Mouse (Mus musculus): ENCODE results near the gene Gjd2. TPM values are rescaled to one million over a fixed set of nuclear protein-coding genes. Genes with fewer than 3 reads are reported as not detected.

Gene Gjd2
- polyA plus RNA-seq, 1 experiment from 2014 or later: not detected

DNA sequence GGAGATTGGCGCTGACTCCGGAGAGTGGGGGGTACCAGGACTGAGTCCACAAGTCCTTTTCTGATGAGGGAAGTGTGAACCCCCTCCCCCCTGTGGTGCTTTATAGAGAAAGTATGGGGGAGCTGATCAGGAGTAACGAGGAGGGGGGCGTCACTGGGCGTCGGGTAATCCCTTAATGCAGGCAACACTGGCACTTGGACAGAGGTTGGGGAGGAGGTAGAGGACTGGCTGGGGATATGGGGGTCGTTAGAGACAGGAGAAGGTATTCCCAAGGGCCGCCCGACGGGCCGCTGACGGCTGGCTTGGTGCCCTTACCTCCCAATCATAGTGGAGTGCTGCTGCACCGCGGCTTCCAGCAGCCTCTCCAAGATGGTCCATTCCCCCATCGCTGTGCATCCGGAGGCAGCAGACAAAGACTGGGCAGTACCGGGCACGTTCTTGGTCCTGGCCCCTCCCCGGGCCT is 639 bp downstream of the Gjd2 start:
- 5% methylated on average over 19 of the region's 19 CpGs for WGBS
- Histone ChIP-seq H3K27ac (replicated peaks) (no peak overlapping the region), H3K4me1 (peaks cover 12% of the 10 kb centered on the region), H3K36me3 (no peaks in the 10 kb centered on the region), H3K9ac (no peak overlapping the region), H3K9me3 (no peaks in the 10 kb centered on the region), H3K4me3 (peak overlapping the region; percentile 56), H3K4me2 (peak overlapping the region; percentile 93), H3K27me3 (replicated peaks) (peaks cover 68% of the 10 kb centered on the region)
- ATAC-seq (ENCODE audit: extremely low read depth, insufficient number of reproducible peaks, low FRiP score, low TSS enrichment): no peak

DNA sequence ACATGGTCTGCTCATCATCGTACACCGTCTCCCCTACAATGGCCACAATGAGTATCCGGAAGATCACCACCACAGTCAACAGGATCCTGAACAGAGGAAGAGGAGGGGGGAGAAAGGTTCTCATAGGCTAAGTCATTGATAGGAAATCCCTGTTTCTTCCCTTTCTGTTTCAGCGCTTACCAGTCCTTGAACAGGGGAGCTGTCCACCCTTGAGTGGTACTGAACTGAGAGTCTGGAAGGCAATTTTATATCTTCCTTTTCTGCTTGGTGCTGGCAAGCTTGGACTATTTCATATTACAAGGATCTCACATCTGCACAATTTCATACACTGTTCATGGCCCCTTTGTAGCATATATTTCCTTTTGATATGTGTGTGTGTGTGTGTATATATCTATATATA is 1.6 kb downstream of the Gjd2 start:
- H3K4me2 ChIP-seq: no peak overlapping the region
- H3K27ac ChIP-seq (replicated peaks): no peak overlapping the region
- WGBS: 36% methylated on average over 4 of the region's 4 CpGs
- no peak for ATAC-seq (ENCODE audit: extremely low read depth, insufficient number of reproducible peaks, low FRiP score, low TSS enrichment)
- H3K9me3 ChIP-seq: no peaks in the 10 kb centered on the region
- H3K9ac ChIP-seq: no peak overlapping the region
- H3K4me1 ChIP-seq: peaks cover 12% of the 10 kb centered on the region
- peaks cover 59% of the 10 kb centered on the region for H3K27me3 ChIP-seq (replicated peaks)
- H3K4me3 ChIP-seq: no peak overlapping the region
- no peaks in the 10 kb centered on the region for H3K36me3 ChIP-seq

GRCm38 (mm10) chr2:114008321-114008720 is 5.1 kb downstream of the Gjd2 start:
- Histone ChIP-seq H3K9ac (no peak overlapping the region), H3K4me1 (peaks cover 4% of the 10 kb centered on the region), H3K27me3 (replicated peaks) (peaks cover 28% of the 10 kb centered on the region), H3K27ac (replicated peaks) (no peak overlapping the region), H3K9me3 (no peaks in the 10 kb centered on the region), H3K4me2 (no peak overlapping the region), H3K4me3 (no peak overlapping the region), H3K36me3 (no peaks in the 10 kb centered on the region)
- WGBS: 70% methylated on average over 2 of the region's 2 CpGs
- ATAC-seq (ENCODE audit: extremely low read depth, insufficient number of reproducible peaks, low FRiP score, low TSS enrichment): no peak

GRCm38 (mm10) chr2:113997484-113997883 is 15.9 kb downstream of the Gjd2 start:
- H3K27me3 ChIP-seq (replicated peaks): no peaks in the 10 kb centered on the region
- H3K4me1 ChIP-seq: no peaks in the 10 kb centered on the region
- no peak overlapping the region for H3K9ac ChIP-seq
- no peaks in the 10 kb centered on the region for H3K9me3 ChIP-seq
- ATAC-seq (ENCODE audit: extremely low read depth, insufficient number of reproducible peaks, low FRiP score, low TSS enrichment): no peak
- H3K4me2 ChIP-seq: no peak overlapping the region
- no peak overlapping the region for H3K27ac ChIP-seq (replicated peaks)
- 46% methylated on average over 8 of the region's 8 CpGs for WGBS
- H3K4me3 ChIP-seq: no peak overlapping the region
- H3K36me3 ChIP-seq: no peaks in the 10 kb centered on the region

DNA sequence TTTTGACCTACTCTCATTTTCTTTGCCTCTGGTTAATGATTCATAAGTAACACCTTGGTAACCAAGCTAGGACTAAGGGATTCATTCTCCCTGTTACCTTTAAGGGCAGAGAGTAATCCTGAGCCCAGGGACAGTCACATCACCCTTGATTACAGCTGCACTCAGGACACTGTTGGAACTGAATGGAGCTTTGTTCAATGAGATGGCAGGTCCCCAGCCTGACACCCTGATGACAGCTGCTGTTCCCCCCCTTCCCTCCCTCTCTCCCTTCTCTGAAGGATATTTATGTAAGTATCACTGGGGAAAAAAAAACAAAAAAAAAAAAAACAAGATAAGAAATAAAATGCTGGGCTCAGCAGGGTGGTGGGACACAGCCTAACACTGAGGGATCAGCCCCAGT is 16.5 kb downstream of the Gjd2 start:
- no peaks in the 10 kb centered on the region for H3K4me1 ChIP-seq
- no peaks in the 10 kb centered on the region for H3K27me3 ChIP-seq (replicated peaks)
- no peak overlapping the region for H3K27ac ChIP-seq (replicated peaks)
- ATAC-seq (ENCODE audit: extremely low read depth, insufficient number of reproducible peaks, low FRiP score, low TSS enrichment): no peak
- H3K36me3 ChIP-seq: no peaks in the 10 kb centered on the region
- no peak overlapping the region for H3K4me3 ChIP-seq
- no peaks in the 10 kb centered on the region for H3K9me3 ChIP-seq
- H3K4me2 ChIP-seq: no peak overlapping the region
- no peak overlapping the region for H3K9ac ChIP-seq

- Histone ChIP-seq H3K9me3 (no peaks in the 10 kb centered on the region), H3K4me1 (peaks cover 31% of the 10 kb centered on the region), H3K9ac (no peak overlapping the region), H3K4me3 (no peak overlapping the region), H3K27ac (replicated peaks) (peak overlapping the region; percentile 54; the same call in 1 of the 2 replicates), H3K36me3 (no peaks in the 10 kb centered on the region), H3K4me2 (no peak overlapping the region), H3K27me3 (replicated peaks) (no peaks in the 10 kb centered on the region)
- ATAC-seq (ENCODE audit: extremely low read depth, insufficient number of reproducible peaks, low FRiP score, low TSS enrichment): no peak
- whole genome bisulfite sequencing: 59% methylated on average over 2 of the region's 2 CpGs
These were observed 28.5 kb downstream of the Gjd2 start for GRCm38 (mm10) chr2:113984890-113985289.

GRCm38 (mm10) chr2:113980664-113981063 is 32.8 kb downstream of the Gjd2 start:
- H3K4me1 ChIP-seq: peaks cover 40% of the 10 kb centered on the region
- peak; percentile 75 for ATAC-seq (ENCODE audit: extremely low read depth, insufficient number of reproducible peaks, low FRiP score, low TSS enrichment)
- no peaks in the 10 kb centered on the region for H3K36me3 ChIP-seq
- H3K27me3 ChIP-seq (replicated peaks): no peaks in the 10 kb centered on the region
- peak overlapping the region; percentile 93 for H3K27ac ChIP-seq (replicated peaks)
- WGBS: 33% methylated on average over 8 of the region's 8 CpGs
- peak overlapping the region; percentile 37 for H3K4me2 ChIP-seq
- H3K9me3 ChIP-seq: no peaks in the 10 kb centered on the region
- no peak overlapping the region for H3K4me3 ChIP-seq
- peak overlapping the region; percentile 9; the same call in 1 of the 2 replicates for H3K9ac ChIP-seq

DNA sequence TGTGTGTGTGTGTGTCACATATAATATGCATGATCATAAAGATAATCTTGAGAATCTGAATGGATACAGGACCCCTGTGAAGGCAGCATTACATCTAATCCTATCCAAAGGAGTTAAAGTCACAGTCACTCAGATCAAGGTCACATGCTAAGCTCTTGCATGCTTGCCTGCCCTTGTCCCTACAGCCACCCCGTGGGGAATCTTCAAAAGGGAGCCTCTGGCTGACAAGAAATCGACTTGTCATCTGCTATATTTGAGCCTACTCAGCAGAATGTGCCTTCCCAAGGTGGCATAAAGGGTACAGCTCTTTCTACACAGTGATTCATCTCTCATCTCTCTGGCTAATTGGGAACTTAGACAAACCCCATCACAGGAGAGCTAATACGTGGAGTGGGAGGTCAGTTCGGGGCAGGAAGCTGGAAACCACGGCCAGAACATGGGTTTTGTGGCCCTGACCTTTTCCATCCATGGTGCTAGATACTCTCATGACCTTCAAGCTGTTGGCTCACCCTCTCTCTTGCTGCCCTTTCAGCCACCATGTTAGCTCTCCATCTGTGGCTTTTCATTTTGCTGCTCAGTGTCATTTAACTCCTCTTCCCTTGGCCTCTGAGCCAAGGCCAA is 35.2 kb downstream of the Gjd2 start:
- H3K9me3 ChIP-seq: no peaks in the 10 kb centered on the region
- no peak overlapping the region for H3K4me2 ChIP-seq
- peak overlapping the region; percentile 53 for H3K27ac ChIP-seq (replicated peaks)
- H3K27me3 ChIP-seq (replicated peaks): no peaks in the 10 kb centered on the region
- WGBS: 46% methylated on average over 5 of the region's 5 CpGs
- H3K9ac ChIP-seq: no peak overlapping the region
- H3K36me3 ChIP-seq: no peaks in the 10 kb centered on the region
- peaks cover 29% of the 10 kb centered on the region for H3K4me1 ChIP-seq
- no peak for ATAC-seq (ENCODE audit: extremely low read depth, insufficient number of reproducible peaks, low FRiP score, low TSS enrichment)
- H3K4me3 ChIP-seq: no peak overlapping the region

GRCm38 (mm10) chr2:113973950-113974349 is 39.5 kb downstream of the Gjd2 start:
- ATAC-seq (ENCODE audit: extremely low read depth, insufficient number of reproducible peaks, low FRiP score, low TSS enrichment): no peak
- Histone ChIP-seq H3K9me3 (no peaks in the 10 kb centered on the region), H3K9ac (no peak overlapping the region), H3K27ac (replicated peaks) (no peak overlapping the region), H3K27me3 (replicated peaks) (no peaks in the 10 kb centered on the region), H3K4me3 (no peak overlapping the region), H3K36me3 (no peaks in the 10 kb centered on the region), H3K4me2 (no peak overlapping the region), H3K4me1 (peaks cover 11% of the 10 kb centered on the region)
- WGBS: 56% methylated on average over 7 of the region's 7 CpGs

- 31% methylated on average over 4 of the region's 4 CpGs for WGBS
- H3K4me3 ChIP-seq: no peak overlapping the region
- no peak for ATAC-seq (ENCODE audit: extremely low read depth, insufficient number of reproducible peaks, low FRiP score, low TSS enrichment)
- no peak overlapping the region for H3K9ac ChIP-seq
- H3K4me1 ChIP-seq: no peaks in the 10 kb centered on the region
- H3K27ac ChIP-seq (replicated peaks): no peak overlapping the region
- no peaks in the 10 kb centered on the region for H3K27me3 ChIP-seq (replicated peaks)
- no peaks in the 10 kb centered on the region for H3K9me3 ChIP-seq
- H3K4me2 ChIP-seq: no peak overlapping the region
- H3K36me3 ChIP-seq: no peaks in the 10 kb centered on the region
These were observed 47.0 kb downstream of the Gjd2 start for GRCm38 (mm10) chr2:113966421-113966820.
